Mouse (Mus musculus) frontal cortex, postnatal 14 days (tissue): ENCODE data around the gene Hist2h2ac.
"Not testable (repeated sequence)": the region's sequence is repeated elsewhere in the genome, so short reads cannot be mapped to it uniquely, and the experiment has no call there.

Experiments used
- DNase-seq, 2 experiments: peaks; one replicate each; pipeline ENCODE4 v3.0.0; 2022; ENCODE audit warnings: low spot score in 2 of 2

Gene Hist2h2ac

GRCm38 (mm10) chr3:96230404-96230803 is 9.7 kb upstream of the Hist2h2ac start:
- DNase-seq: no peak

- DNase-seq: no peak
These were observed 8.1 kb upstream of the Hist2h2ac start for GRCm38 (mm10) chr3:96228828-96229227.

- DNase-seq: no peak
These were observed 6.3 kb upstream of the Hist2h2ac start for GRCm38 (mm10) chr3:96226695-96227648.

- no peak for DNase-seq
These were observed 4.7 kb upstream of the Hist2h2ac start for GRCm38 (mm10) chr3:96225421-96225820.

- no peak for DNase-seq
These were observed 2.1 kb upstream of the Hist2h2ac start for GRCm38 (mm10) chr3:96222774-96223173.

GRCm38 (mm10) chr3:96221640-96222038 is 959 bp upstream of the Hist2h2ac start:
- DNase-seq: no peak

GRCm38 (mm10) chr3:96220131-96220764 is 432 bp downstream of the Hist2h2ac start:
- DNase-seq: peak in 1 of 2 experiments; percentile 28

GRCm38 (mm10) chr3:96219661-96220130 is 984 bp downstream of the Hist2h2ac start, which contains the start of the genes Bola1 and Hist2h2ab:
TSS of gene Bola1 (minus strand) at chr3:96219709.
TSS of gene Hist2h2ab (plus strand) at chr3:96219865.
- DNase-seq: peak; percentile 73 to 75

GRCm38 (mm10) chr3:96219191-96219641 is 1.5 kb downstream of the Hist2h2ac start:
- no peak for DNase-seq

GRCm38 (mm10) chr3:96209242-96209641 is 11.4 kb downstream of the Hist2h2ac start:
- no peak for DNase-seq

GRCm38 (mm10) chr3:96207819-96208218 is 12.9 kb downstream of the Hist2h2ac start:
- no peak for DNase-seq

- DNase-seq: no peak
These were observed 20.9 kb downstream of the Hist2h2ac start for GRCm38 (mm10) chr3:96199731-96200130.

- not testable (repeated sequence) for DNase-seq
These were observed 22.0 kb downstream of the Hist2h2ac start for GRCm38 (mm10) chr3:96198601-96199251.

- DNase-seq: no peak
These were observed 22.5 kb downstream of the Hist2h2ac start for GRCm38 (mm10) chr3:96198181-96198580.

- peak; percentile 85 to 87 for DNase-seq
These were observed 23.4 kb downstream of the Hist2h2ac start for GRCm38 (mm10) chr3:96197129-96197749.

GRCm38 (mm10) chr3:96196437-96197128 is 24.1 kb downstream of the Hist2h2ac start:
- DNase-seq: peak in 1 of 2 experiments; percentile 47

GRCm38 (mm10) chr3:96195616-96196313 is 24.9 kb downstream of the Hist2h2ac start:
- DNase-seq: no peak

- no peak for DNase-seq
These were observed 25.7 kb downstream of the Hist2h2ac start for GRCm38 (mm10) chr3:96194966-96195365.

- DNase-seq: no peak
These were observed 27.7 kb downstream of the Hist2h2ac start for GRCm38 (mm10) chr3:96192977-96193376.

- no peak for DNase-seq
These were observed 38.3 kb downstream of the Hist2h2ac start for GRCm38 (mm10) chr3:96182382-96182776.
